Mouse (Mus musculus) ES-E14 (cell line): ENCODE data around the gene Myzap.

Source experiments
- CHD2 ChIP-seq: IDR thresholded peaks from 2 replicates; pipeline ENCODE4 v1.6.1; 2014; ENCODE audit warnings: mild to moderate bottlenecking, low read depth, low read length, inconsistent platforms
- HCFC1 ChIP-seq: IDR thresholded peaks from 2 replicates; pipeline ENCODE4 v1.6.1; 2012; ENCODE audit warnings: low read length, inconsistent platforms, borderline replicate concordance; ENCODE audit not compliant: insufficient read depth
- MAFK ChIP-seq: IDR thresholded peaks from 2 replicates; pipeline ENCODE4 v1.6.1; 2014; ENCODE audit warnings: mild to moderate bottlenecking, low read depth, low read length, inconsistent platforms; ENCODE audit not compliant: insufficient read depth
- ZNF384 ChIP-seq: IDR thresholded peaks from 2 replicates; pipeline ENCODE4 v1.6.1; 2012; ENCODE audit warnings: low read depth, low read length, inconsistent platforms

DNA sequence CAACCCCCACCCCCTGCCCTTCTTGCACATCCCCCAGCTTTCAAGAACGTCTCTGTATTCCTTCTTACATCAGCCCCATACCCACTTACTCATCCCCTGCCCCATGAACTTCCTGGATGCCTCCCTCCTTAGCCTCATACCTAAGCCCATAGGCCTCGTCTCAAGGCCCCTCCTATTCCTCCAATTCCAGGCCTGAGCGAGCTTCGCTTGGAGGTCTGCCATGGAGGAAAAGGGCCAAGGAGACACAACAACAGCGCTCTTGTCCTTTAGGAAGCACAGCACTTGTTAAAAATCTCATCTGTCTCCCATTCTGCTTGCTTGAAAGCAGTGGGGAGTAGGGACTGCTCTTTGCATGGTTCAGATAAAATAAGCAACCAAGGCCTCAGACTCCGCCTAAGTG is 36.1 kb upstream of the Myzap start:
- TF ChIP-seq HCFC1 (no peak), MAFK (no peak), ZNF384 (no peak), CHD2 (no peak)
